Mouse (Mus musculus) lung, embryonic 16.5 days (tissue): Measurements from ENCODE around the gene 1110017D15Rik. TPM values are rescaled to one million over a fixed set of nuclear protein-coding genes. Genes with fewer than 3 reads are reported as not detected.

ENCODE experiments used
- ATAC-seq: fragments of 200-750 bp; cut with Nextera tagmentation; 2 replicates; pipeline ENCODE4 v1.8.0; 2017; ENCODE audit warnings: low read depth, mild to moderate bottlenecking, moderate library complexity
- H3K27ac ChIP-seq: fragments of 300-500 bp; sonication (generic); 2 replicates; pipeline ENCODE4 v1.5.1; 2014; ENCODE audit warnings: mild to moderate bottlenecking, control low read depth, low read length
- H3K27me3 ChIP-seq: fragments of 300-500 bp; sonication (generic); 2 replicates; pipeline ENCODE4 v1.6.1; 2014; ENCODE audit warnings: low read depth, low read length, mixed read lengths; ENCODE audit not compliant: control insufficient read depth, insufficient read depth
- H3K36me3 ChIP-seq: fragments of 300-500 bp; sonication (generic); 2 replicates; pipeline ENCODE4 v1.6.1; 2014; ENCODE audit warnings: low read length; ENCODE audit not compliant: control insufficient read depth, insufficient read depth
- H3K4me1 ChIP-seq: fragments of 300-500 bp; sonication (generic); replicated peaks from 2 replicates; pipeline ENCODE4 v1.6.1; 2014; ENCODE audit warnings: low read length, mixed read lengths; ENCODE audit not compliant: control insufficient read depth, insufficient read depth
- H3K4me2 ChIP-seq: fragments of 300-500 bp; sonication (generic); 2 replicates; pipeline ENCODE4 v1.6.1; 2014; ENCODE audit warnings: low read depth, low read length, control low read depth
- H3K4me3 ChIP-seq: fragments of 300-500 bp; sonication (generic); 2 replicates; pipeline ENCODE4 v1.5.1; 2014; ENCODE audit warnings: mild to moderate bottlenecking, low read length, control low read depth
- H3K9ac ChIP-seq: fragments of 300-500 bp; sonication (generic); 2 replicates; pipeline ENCODE4 v1.6.1; 2014; ENCODE audit warnings: low read length, control low read depth
- H3K9me3 ChIP-seq: fragments of 300-500 bp; sonication (generic); 2 replicates; pipeline ENCODE4 v1.6.1; 2016; ENCODE audit warnings: low read length; ENCODE audit not compliant: control insufficient read depth
- WGBS: fragments of 180-500 bp; shearing (Covaris S2); extraction: QIAGEN DNeasy Blood & Tissue Kit; methylation state at CpG from one replicate; pipeline ENCODE4 v1.1.7; 2014; 5-methylcytosine and 5-hydroxymethylcytosine counted together
- polyA plus RNA-seq: library from polyadenylated mRNA; unstranded; fragments of >200 nt; fragmentation: Nextera tagmentation; extraction: Ambion mirVana; gene quantifications from 2 replicates; pipeline ENCODE4 v1.2.1, GENCODE M21; 2015

1110017D15Rik gene
- polyA plus RNA-seq, 1 experiment from 2014 or later = 15.7 TPM

DNA sequence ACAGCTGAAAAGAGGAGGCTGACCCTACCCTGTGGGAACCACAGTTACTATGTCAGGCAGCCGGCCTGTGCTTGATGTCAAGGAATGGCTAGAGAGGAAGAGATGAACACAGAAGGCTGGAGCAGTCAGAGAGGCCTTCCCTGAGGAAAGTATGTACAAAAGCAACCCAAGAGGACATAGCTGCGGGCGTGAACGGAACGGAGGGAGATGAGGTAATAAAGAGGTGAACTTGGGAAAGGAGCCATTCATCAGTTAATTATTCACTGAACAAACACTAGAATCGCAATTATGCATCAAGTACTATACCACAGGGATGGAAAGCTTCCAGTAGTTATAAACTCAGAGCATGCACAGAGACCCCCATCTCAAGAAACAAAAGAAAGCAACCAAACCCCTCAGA lies 5.0 kb upstream of the 1110017D15Rik start:
- Histone ChIP-seq H3K9ac (no peak overlapping the region), H3K36me3 (no peaks in the 10 kb centered on the region), H3K27ac (no peak overlapping the region), H3K27me3 (no peaks in the 10 kb centered on the region), H3K4me1 (no peaks in the 10 kb centered on the region), H3K4me2 (no peak overlapping the region), H3K4me3 (no peak overlapping the region), H3K9me3 (no peaks in the 10 kb centered on the region)
- WGBS = 54% methylated on average over 6 of the region's 6 CpGs
- 0 out of 2 replicates have a peak, but pooled peaks have one; percentile 15 for ATAC-seq

DNA sequence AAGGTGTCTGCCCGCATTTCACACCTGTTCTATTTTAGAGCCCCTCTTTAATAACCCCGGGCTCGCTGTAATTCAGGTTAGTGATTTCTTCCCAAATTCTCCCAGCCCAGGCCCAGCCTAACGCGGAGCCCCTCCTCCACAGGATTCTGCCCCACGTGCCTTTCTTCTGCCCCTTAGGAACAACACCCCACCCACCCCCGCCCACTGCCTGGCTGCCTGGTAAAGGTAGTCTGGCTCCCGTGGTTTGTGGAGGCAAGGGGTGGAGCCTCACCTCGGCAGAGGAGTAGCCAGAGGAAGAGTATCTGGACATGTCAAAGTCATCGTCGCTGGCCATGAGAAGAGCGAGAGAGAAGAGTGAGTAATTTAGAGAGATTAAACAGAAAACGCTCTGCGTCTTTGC lies 3.5 kb upstream of the 1110017D15Rik start:
- 36% methylated on average over 14 of the region's 14 CpGs for WGBS

DNA sequence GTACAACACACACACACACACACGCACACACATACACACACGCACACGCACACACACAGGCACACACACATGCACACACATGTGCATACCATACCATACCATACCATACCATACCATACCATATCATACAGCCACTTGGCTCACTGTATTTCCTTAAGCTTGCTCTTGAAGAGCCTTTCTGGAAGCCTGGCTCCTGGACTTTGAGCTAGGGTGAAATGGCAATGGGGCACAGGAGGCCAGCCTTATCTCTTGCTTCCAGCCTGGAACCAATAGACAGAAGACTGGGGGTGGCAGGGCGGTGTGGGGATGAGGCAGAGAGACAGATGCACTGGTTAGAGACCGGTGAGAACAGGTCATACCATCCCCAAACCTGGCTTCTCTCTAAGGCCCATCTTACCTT lies 2.1 kb upstream of the 1110017D15Rik start:
- 88% methylated on average over 5 of the region's 5 CpGs for WGBS
- no peak for ATAC-seq
- Histone ChIP-seq H3K9me3 (no peaks in the 10 kb centered on the region), H3K4me2 (no peak overlapping the region), H3K4me1 (no peaks in the 10 kb centered on the region), H3K9ac (no peak overlapping the region), H3K4me3 (no peak overlapping the region), H3K36me3 (no peaks in the 10 kb centered on the region), H3K27me3 (no peaks in the 10 kb centered on the region), H3K27ac (no peak overlapping the region)

More for the DNA sequence above, 3.5 kb upstream of the 1110017D15Rik start:
- no peak overlapping the region for H3K4me2 ChIP-seq
- no peak overlapping the region for H3K4me3 ChIP-seq
- no peaks in the 10 kb centered on the region for H3K4me1 ChIP-seq
- no peaks in the 10 kb centered on the region for H3K27me3 ChIP-seq
- H3K36me3 ChIP-seq = no peaks in the 10 kb centered on the region
- H3K9me3 ChIP-seq = no peaks in the 10 kb centered on the region
- no peak for ATAC-seq
- H3K9ac ChIP-seq = no peak overlapping the region
- H3K27ac ChIP-seq = no peak overlapping the region

DNA sequence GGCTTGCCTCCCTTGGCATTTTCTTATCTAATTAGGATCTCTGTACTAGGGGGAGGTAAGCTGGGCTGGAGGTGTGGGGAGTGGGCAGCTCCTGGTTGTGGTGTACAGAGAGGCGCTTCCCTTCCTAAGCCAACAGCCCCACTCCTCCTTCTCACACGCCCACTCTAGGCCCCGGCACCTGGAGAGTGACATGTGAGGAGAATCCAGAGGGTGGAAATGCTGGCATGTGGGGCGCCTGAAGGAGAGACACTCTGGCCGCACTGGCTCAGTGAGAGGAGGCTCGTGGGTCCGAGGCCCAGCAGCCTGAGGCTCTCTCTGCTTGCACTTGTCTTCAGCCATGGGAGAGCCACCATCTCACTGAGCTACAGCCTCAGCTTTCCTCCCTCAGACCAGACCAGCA lies 1.2 kb upstream of the 1110017D15Rik start:
- no peaks in the 10 kb centered on the region for H3K27me3 ChIP-seq
- H3K27ac ChIP-seq = no peak overlapping the region
- ATAC-seq = no peak
- H3K9me3 ChIP-seq = no peaks in the 10 kb centered on the region
- H3K4me1 ChIP-seq = no peaks in the 10 kb centered on the region
- H3K9ac ChIP-seq = no peak overlapping the region
- H3K4me3 ChIP-seq = no peak overlapping the region
- WGBS = 61% methylated on average over 7 of the region's 7 CpGs
- H3K4me2 ChIP-seq = no peak overlapping the region
- H3K36me3 ChIP-seq = no peaks in the 10 kb centered on the region

DNA sequence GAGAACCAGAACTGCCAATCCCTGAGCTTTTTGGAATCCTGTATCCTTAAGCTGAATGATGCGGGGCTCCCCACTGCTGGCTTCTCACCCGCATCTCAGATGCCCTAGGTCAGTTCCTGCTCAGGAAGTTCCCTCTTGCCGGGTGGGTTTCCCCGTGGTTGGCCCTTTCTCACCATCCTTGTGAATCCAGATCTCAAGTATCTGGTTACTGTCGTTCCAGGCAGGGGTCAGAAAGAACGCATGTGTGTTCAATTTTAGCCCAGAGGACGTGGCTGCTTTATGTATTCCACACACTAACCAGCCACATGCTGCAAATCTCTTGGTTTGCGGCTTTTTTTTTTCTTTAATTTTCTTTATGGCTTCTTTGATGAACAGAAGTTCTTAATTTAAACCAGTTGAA lies 3.4 kb downstream of the 1110017D15Rik start:
- Histone ChIP-seq H3K4me2 (no peak overlapping the region), H3K36me3 (no peaks in the 10 kb centered on the region), H3K27ac (no peak overlapping the region), H3K9me3 (no peaks in the 10 kb centered on the region), H3K9ac (no peak overlapping the region), H3K27me3 (no peaks in the 10 kb centered on the region), H3K4me1 (no peaks in the 10 kb centered on the region), H3K4me3 (no peak overlapping the region)
- no peak for ATAC-seq
- WGBS = 18% methylated on average over 8 of the region's 8 CpGs

DNA sequence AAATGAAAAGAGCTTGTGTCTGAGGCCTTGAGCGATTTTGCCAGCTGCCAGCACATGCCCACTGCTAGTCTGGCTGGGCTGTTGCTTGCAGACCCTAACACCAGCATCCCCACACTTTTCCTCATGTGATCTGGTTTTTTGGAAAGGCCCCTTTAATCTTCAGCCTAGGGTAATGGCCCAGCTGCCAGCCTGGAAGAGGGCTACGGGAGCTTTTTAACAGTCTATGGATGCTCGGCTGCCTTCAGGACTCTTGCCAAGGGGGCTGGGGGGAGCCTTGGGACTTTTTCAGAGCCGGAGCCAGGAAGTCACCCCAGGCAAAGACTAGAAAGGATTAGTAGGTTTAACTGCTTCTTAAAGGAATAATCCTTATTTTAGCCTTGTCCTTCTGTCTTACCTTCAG lies 3.8 kb downstream of the 1110017D15Rik start:
- H3K4me2 ChIP-seq = no peak overlapping the region
- H3K27ac ChIP-seq = no peak overlapping the region
- no peaks in the 10 kb centered on the region; the same call in 1 of the 2 replicates for H3K27me3 ChIP-seq
- no peaks in the 10 kb centered on the region for H3K4me1 ChIP-seq
- H3K36me3 ChIP-seq = no peaks in the 10 kb centered on the region
- ATAC-seq = no peak
- H3K4me3 ChIP-seq = no peak overlapping the region
- WGBS = 36% methylated on average over 4 of the region's 4 CpGs
- H3K9me3 ChIP-seq = no peaks in the 10 kb centered on the region
- H3K9ac ChIP-seq = no peak overlapping the region

GRCm38 (mm10) chr4:41507998-41508397 lies 9.1 kb downstream of the 1110017D15Rik start:
- Histone ChIP-seq H3K27me3 (peaks cover 3% of the 10 kb centered on the region; the same call in 1 of the 2 replicates), H3K4me3 (no peak overlapping the region), H3K4me2 (no peak overlapping the region), H3K27ac (no peak overlapping the region), H3K4me1 (peaks cover 10% of the 10 kb centered on the region), H3K9me3 (no peaks in the 10 kb centered on the region), H3K9ac (no peak overlapping the region), H3K36me3 (no peaks in the 10 kb centered on the region)
- WGBS = 41% methylated on average over 7 of the region's 7 CpGs
- ATAC-seq = no peak

DNA sequence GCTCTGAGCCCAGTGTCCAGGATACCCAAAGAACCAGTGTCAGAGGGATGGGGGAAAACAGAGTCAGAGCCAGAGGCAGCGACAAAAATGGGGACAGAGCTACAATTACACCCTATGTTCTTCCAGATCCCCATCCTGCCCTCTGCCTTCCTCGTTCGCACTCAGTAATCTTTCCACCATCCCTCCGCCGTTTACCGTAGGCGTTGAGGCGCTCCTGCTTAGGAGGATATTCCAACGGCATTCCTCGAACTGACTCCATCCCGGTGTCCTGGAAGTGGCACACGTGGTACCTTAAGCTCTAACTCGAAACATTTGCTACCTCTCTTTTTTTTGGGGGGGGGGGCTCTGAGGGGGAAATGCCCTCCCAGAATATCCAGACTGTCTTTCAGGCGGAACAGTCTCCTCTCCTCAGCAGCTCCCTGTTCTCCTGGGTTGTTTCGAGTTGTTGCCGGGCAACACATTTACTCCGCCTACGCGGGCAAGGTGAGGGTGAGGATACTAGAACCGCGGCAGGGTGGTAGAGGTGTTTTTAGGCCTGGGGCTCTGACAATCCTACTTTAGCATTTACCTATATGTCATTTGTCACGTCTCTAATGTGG lies 9.7 kb downstream of the 1110017D15Rik start:
- 3% methylated on average over 22 of the region's 22 CpGs for WGBS
- Histone ChIP-seq H3K4me1 (peaks cover 10% of the 10 kb centered on the region), H3K4me2 (peak overlapping the region; percentile 95)

DNA sequence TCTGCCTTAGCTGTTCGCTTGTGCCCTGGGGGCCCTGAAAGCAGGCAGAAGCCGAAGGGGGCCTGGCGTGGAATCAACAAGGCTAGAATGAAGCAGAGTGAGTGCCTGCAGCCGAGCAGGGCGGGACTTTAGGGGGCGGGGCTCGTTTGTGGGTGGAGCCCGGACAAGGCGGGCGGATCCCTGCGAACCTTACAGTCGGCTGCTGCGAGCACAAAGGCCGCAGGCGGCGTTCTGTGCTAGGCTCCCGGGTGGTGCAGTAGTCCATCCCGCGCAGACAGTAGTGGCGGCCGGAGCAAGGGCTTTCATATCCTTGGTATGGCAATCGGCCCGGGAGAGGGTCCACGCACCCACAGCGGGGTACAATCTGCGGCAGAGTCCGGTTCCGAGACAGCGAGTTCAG lies 10.2 kb downstream of the 1110017D15Rik start:
- peak; percentile 67 for ATAC-seq
- peaks cover 3% of the 10 kb centered on the region; the same call in 1 of the 2 replicates for H3K27me3 ChIP-seq
- peaks cover 12% of the 10 kb centered on the region for H3K4me1 ChIP-seq
- WGBS = under 1% methylated on average over 29 of the region's 29 CpGs
- H3K4me3 ChIP-seq = peak overlapping the region; percentile 59
- no peak overlapping the region for H3K27ac ChIP-seq
- no peaks in the 10 kb centered on the region for H3K36me3 ChIP-seq
- peak overlapping the region; percentile 95 for H3K4me2 ChIP-seq
- H3K9me3 ChIP-seq = no peaks in the 10 kb centered on the region
- H3K9ac ChIP-seq = peak overlapping the region; percentile 71

More for the DNA sequence above, 9.7 kb downstream of the 1110017D15Rik start:
- Histone ChIP-seq H3K4me3 (peak overlapping the region; percentile 59), H3K9me3 (no peaks in the 10 kb centered on the region), H3K27me3 (peaks cover 3% of the 10 kb centered on the region; the same call in 1 of the 2 replicates), H3K36me3 (no peaks in the 10 kb centered on the region), H3K27ac (no peak overlapping the region), H3K9ac (peak overlapping the region; percentile 71)
- 0 out of 2 replicates have a peak, but pooled peaks have one; percentile 0 for ATAC-seq
